Mouse (Mus musculus): ENCODE data around the gene Irgq.
"Not testable (repeated sequence)": the region's sequence is repeated elsewhere in the genome, so short reads cannot be mapped to it uniquely, and the experiment has no call there.

Irgq gene

GRCm38 (mm10) chr7:24530062-24530931 lies at the start of gene Irgq:
Gene Irgq, plus strand, starts transcription at chr7:24530689.
- peak; percentile 97 to 98 for DNase-seq (ENCODE audit: low spot score in 2 of 2)

GRCm38 (mm10) chr7:24480986-24481473 lies 49.5 kb upstream of the Irgq start:
- no peak for DNase-seq (ENCODE audit: low spot score in 2 of 2)

- DNase-seq (ENCODE audit: low spot score in 2 of 2), result peak; percentile 80 to 86
These were observed 48.8 kb upstream of the Irgq start, which contains the start of gene Cadm4 for GRCm38 (mm10) chr7:24481474-24482207. Gene Cadm4, plus strand, starts transcription at chr7:24482023.

GRCm38 (mm10) chr7:24482208-24483020 lies 48.1 kb upstream of the Irgq start:
- no peak for DNase-seq (ENCODE audit: low spot score in 2 of 2)

GRCm38 (mm10) chr7:24483291-24483690 lies 47.2 kb upstream of the Irgq start:
- not testable (repeated sequence) for DNase-seq (ENCODE audit: low spot score in 2 of 2)

- DNase-seq (ENCODE audit: low spot score in 2 of 2), result no peak
These were observed 45.0 kb upstream of the Irgq start for GRCm38 (mm10) chr7:24485481-24485880.

GRCm38 (mm10) chr7:24486654-24487130 lies 43.8 kb upstream of the Irgq start:
- DNase-seq (ENCODE audit: low spot score in 2 of 2), result no peak

- DNase-seq (ENCODE audit: low spot score in 2 of 2), result no peak
These were observed 43.1 kb upstream of the Irgq start for GRCm38 (mm10) chr7:24487403-24487802.

GRCm38 (mm10) chr7:24488303-24488702 lies 42.2 kb upstream of the Irgq start:
- DNase-seq (ENCODE audit: low spot score in 2 of 2), result no peak

- DNase-seq (ENCODE audit: low spot score in 2 of 2), result no peak
These were observed 30.5 kb upstream of the Irgq start for GRCm38 (mm10) chr7:24499856-24500577.

- DNase-seq (ENCODE audit: low spot score in 2 of 2), result no peak
These were observed 29.6 kb upstream of the Irgq start for GRCm38 (mm10) chr7:24500929-24501328.

GRCm38 (mm10) chr7:24501492-24501891 lies 29.0 kb upstream of the Irgq start:
- no peak for DNase-seq (ENCODE audit: low spot score in 2 of 2)

GRCm38 (mm10) chr7:24504004-24504403 lies 26.5 kb upstream of the Irgq start:
- DNase-seq (ENCODE audit: low spot score in 2 of 2), result no peak

- no peak for DNase-seq (ENCODE audit: low spot score in 2 of 2)
These were observed 25.6 kb upstream of the Irgq start for GRCm38 (mm10) chr7:24504868-24505267.

GRCm38 (mm10) chr7:24505447-24506064 lies 24.9 kb upstream of the Irgq start:
- DNase-seq (ENCODE audit: low spot score in 2 of 2), result no peak

GRCm38 (mm10) chr7:24506065-24506459 lies 24.4 kb upstream of the Irgq start:
- no peak for DNase-seq (ENCODE audit: low spot score in 2 of 2)

GRCm38 (mm10) chr7:24506476-24506837 lies 24.0 kb upstream of the Irgq start:
- DNase-seq (ENCODE audit: low spot score in 2 of 2), result peak in 1 of 2 experiments; percentile 34

- peak; percentile 79 to 86 for DNase-seq (ENCODE audit: low spot score in 2 of 2)
These were observed 23.4 kb upstream of the Irgq start, which contains the start of gene Zfp428 for GRCm38 (mm10) chr7:24506838-24507725. Gene Zfp428, plus strand, starts transcription at chr7:24507006.

- DNase-seq (ENCODE audit: low spot score in 2 of 2), result no peak
These were observed 22.8 kb upstream of the Irgq start for GRCm38 (mm10) chr7:24507726-24508114.
